Mouse (Mus musculus): ENCODE measurements around the gene Mtif2.

DNA sequence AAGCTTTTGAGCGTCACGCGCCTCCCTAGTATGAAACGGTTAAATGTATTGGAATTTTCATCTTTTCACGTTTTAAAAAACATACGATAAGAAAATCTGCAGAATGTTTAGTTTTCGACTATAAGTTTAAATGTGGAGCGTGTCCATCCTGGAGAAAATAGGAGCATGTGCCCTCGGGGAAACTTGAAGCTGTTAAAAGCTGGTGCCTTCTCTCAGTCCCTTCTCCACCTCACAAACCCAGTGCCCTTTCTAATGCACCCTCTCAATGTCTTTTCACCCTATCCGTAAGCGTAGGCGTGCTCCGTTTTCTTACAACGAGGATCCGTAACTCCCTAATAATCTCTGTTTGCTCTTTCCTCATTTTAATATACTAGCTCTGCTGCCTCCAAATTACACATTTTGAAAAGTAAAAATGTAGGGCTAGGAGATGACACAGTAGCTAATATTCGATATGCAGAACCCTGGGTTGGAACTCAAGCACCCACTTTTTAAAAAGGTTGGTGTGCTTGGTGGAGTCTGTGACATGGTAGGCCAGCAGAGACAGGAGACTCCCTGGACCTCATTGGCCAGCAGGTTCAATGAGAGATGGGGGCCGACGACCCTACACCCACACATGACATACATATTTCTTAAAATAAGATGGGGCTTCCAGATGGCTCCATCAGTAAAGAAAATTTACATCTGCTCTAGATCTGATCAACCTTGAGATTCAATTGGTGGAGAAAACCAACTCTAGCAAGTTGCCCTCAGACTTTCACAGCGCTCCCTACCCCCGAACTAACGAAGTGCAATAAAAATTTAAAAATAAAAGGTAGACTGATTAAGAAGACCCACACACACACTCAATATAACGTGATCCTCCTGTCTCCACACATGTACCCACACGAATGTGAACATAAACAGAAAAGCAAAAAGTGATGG is 22.6 kb downstream of the Mtif2 start:
- no peak for TF ChIP-seq CTCF (IDR thresholded peaks at IDR 0.05; ENCODE audit: control insufficient read depth, insufficient read depth, low read length)
- TF ChIP-seq POLR2A (IDR thresholded peaks at IDR 0.05; ENCODE audit: borderline replicate concordance, control insufficient read depth, low read depth, low read length) = no peak

Data from bone marrow, adult 2 months (tissue).